Mouse (Mus musculus) stomach, postnatal 0 days (tissue): ENCODE data around the gene Mrpl17.

ENCODE experiments used
- CTCF ChIP-seq: IDR thresholded peaks from 2 replicates; pipeline ENCODE4 v1.5.1; 2016; ENCODE audit warnings: antibody characterized with exemption, low read depth, mild to moderate bottlenecking, moderate library complexity
- EP300 ChIP-seq: optimal IDR thresholded peaks from 2 replicates; pipeline ENCODE3; 2016; ENCODE audit warnings: antibody characterized with exemption

GRCm38 (mm10) chr7:105802771-105803170 lies 8.1 kb downstream of the Mrpl17 start:
- TF ChIP-seq CTCF = no peak
- TF ChIP-seq EP300 = no peak
